Mouse (Mus musculus): Measurements from ENCODE around the gene Kctd21. TPM values are rescaled to one million over a fixed set of nuclear protein-coding genes. Genes with fewer than 3 reads are reported as not detected.

Gene Kctd21
- total and polyA plus RNA-seq, 2 experiments from 2014 or later: 3.1 to 6.1 TPM

DNA sequence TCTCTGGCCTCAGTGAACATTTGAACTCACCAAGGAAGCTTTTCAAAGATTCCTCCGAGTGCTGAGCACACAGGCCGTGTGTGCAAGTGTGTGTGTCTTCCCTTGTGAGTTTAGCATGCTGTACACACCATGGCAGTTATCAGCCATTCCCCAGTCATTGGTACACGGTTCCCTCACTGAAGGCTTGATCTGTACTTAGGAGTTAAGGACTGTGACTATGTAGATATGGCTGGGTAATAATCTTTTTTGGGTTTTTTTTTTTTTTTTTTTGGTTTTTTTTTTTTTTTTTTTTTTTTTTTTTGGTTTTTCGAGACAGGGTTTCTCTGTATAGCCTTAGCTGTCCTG, 14.7 kb downstream of the Kctd21 start:
- Histone ChIP-seq H3K4me1 (ENCODE audit: insufficient read depth, low read length) (no peaks in the 10 kb centered on the region), H3K4me3 (ENCODE audit: low read depth, low read length) (no peak overlapping the region), H3K9me3 (ENCODE audit: low read length) (no peaks in the 10 kb centered on the region), H3K27ac (ENCODE audit: low read depth, low read length) (no peak overlapping the region), H3K4me2 (ENCODE audit: low read depth, low read length, poor library complexity, severe bottlenecking) (no peak overlapping the region), H3K9ac (replicated peaks; ENCODE audit: low read length, poor library complexity, severe bottlenecking) (no peak overlapping the region), H3K27me3 (ENCODE audit: insufficient read depth, low read length) (no peaks in the 10 kb centered on the region), H3K36me3 (ENCODE audit: insufficient read depth, low read length) (peaks cover 8% of the 10 kb centered on the region; the same call in 1 of the 2 replicates)
- TF ChIP-seq CTCF (IDR thresholded peaks at IDR 0.05): no peak
- DNase-seq (ENCODE audit: low spot score) (no peak), ATAC-seq (ENCODE audit: low FRiP score) (no peak)
- 76% methylated on average over 3 of the region's 4 CpGs for WGBS

- DNase-seq (ENCODE audit: low spot score) (no peak), ATAC-seq (ENCODE audit: low FRiP score) (no peak)
- Histone ChIP-seq H3K4me1 (ENCODE audit: insufficient read depth, low read length) (no peaks in the 10 kb centered on the region), H3K36me3 (ENCODE audit: insufficient read depth, low read length) (peaks cover 8% of the 10 kb centered on the region; the same call in 1 of the 2 replicates), H3K9me3 (ENCODE audit: low read length) (no peaks in the 10 kb centered on the region), H3K4me3 (ENCODE audit: low read depth, low read length) (no peak overlapping the region), H3K27ac (ENCODE audit: low read depth, low read length) (no peak overlapping the region), H3K27me3 (ENCODE audit: insufficient read depth, low read length) (no peaks in the 10 kb centered on the region), H3K9ac (replicated peaks; ENCODE audit: low read length, poor library complexity, severe bottlenecking) (no peak overlapping the region), H3K4me2 (ENCODE audit: low read depth, low read length, poor library complexity, severe bottlenecking) (no peak overlapping the region)
- no peak for TF ChIP-seq CTCF (IDR thresholded peaks at IDR 0.05)
- 97% methylated on average over 15 of the region's 15 CpGs for WGBS
Observed at GRCm38 (mm10) chr7:97347464-97347863, 15.3 kb downstream of the Kctd21 start.

DNA sequence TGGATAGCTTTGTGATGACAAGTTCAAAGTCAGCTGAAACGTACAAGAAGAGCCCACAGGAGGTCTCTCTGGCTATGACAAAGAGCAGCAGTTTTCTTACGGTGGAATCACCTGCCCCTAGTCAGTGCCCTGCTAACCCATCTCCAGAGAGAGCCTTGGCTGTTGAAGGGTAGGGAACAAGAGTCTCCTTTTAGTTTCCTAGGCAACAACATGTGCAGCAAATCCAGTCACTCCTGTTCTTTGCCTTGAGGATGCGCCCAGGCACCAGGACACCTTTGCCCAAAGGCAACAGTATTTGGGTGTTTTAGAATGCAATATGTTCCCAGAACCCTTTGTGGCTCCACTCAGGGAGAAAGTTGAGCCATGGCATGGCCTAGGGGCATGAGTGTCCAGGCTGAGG, 16.2 kb downstream of the Kctd21 start:
- no peak overlapping the region for H3K9ac ChIP-seq (replicated peaks; ENCODE audit: low read length, poor library complexity, severe bottlenecking)
- DNase-seq (ENCODE audit: low spot score): no peak
- ATAC-seq (ENCODE audit: low FRiP score): no peak
- no peaks in the 10 kb centered on the region for H3K27me3 ChIP-seq (ENCODE audit: insufficient read depth, low read length)
- no peaks in the 10 kb centered on the region for H3K4me1 ChIP-seq (ENCODE audit: insufficient read depth, low read length)
- H3K4me3 ChIP-seq (ENCODE audit: low read depth, low read length): no peak overlapping the region
- no peak overlapping the region for H3K4me2 ChIP-seq (ENCODE audit: low read depth, low read length, poor library complexity, severe bottlenecking)
- no peak overlapping the region for H3K27ac ChIP-seq (ENCODE audit: low read depth, low read length)
- 82% methylated on average over 3 of the region's 3 CpGs for WGBS
- no peaks in the 10 kb centered on the region for H3K9me3 ChIP-seq (ENCODE audit: low read length)
- TF ChIP-seq CTCF (IDR thresholded peaks at IDR 0.05): no peak
- peaks cover 8% of the 10 kb centered on the region; the same call in 1 of the 2 replicates for H3K36me3 ChIP-seq (ENCODE audit: insufficient read depth, low read length)

- Histone ChIP-seq H3K9ac (replicated peaks; ENCODE audit: low read length, poor library complexity, severe bottlenecking) (no peak overlapping the region), H3K27me3 (ENCODE audit: insufficient read depth, low read length) (no peaks in the 10 kb centered on the region), H3K9me3 (ENCODE audit: low read length) (no peaks in the 10 kb centered on the region), H3K36me3 (ENCODE audit: insufficient read depth, low read length) (peaks cover 8% of the 10 kb centered on the region; the same call in 1 of the 2 replicates), H3K4me1 (ENCODE audit: insufficient read depth, low read length) (no peaks in the 10 kb centered on the region), H3K4me3 (ENCODE audit: low read depth, low read length) (no peak overlapping the region), H3K27ac (ENCODE audit: low read depth, low read length) (no peak overlapping the region), H3K4me2 (ENCODE audit: low read depth, low read length, poor library complexity, severe bottlenecking) (no peak overlapping the region)
- TF ChIP-seq CTCF (IDR thresholded peaks at IDR 0.05): no peak
- 84% methylated on average over 5 of the region's 5 CpGs for WGBS
- ATAC-seq (ENCODE audit: low FRiP score) (no peak), DNase-seq (ENCODE audit: low spot score) (no peak)
Observed at GRCm38 (mm10) chr7:97348836-97349235, 16.7 kb downstream of the Kctd21 start.

DNA sequence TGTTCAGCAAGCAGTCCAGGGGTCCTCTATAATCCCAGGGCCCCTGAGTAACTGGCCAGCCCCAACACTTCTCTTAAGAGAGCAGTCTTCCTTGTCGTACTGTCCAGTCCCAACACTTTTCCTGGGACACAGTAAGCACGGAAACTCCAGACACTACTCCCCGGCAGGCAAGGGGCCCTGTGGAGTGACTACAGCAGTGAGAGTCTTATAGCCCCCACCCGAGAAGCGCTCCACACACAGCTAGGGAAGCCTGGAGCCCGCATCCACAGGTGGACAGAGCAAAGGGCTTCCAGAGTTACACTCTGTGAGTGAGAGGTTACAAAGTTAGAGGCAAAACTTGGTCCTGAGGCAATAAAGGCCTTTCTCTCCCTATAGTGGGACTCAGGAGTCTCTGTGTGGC, 17.3 kb downstream of the Kctd21 start:
- H3K4me3 ChIP-seq (ENCODE audit: low read depth, low read length): no peak overlapping the region
- WGBS: 86% methylated on average over 6 of the region's 6 CpGs
- TF ChIP-seq CTCF (IDR thresholded peaks at IDR 0.05): no peak
- peaks cover 8% of the 10 kb centered on the region; the same call in 1 of the 2 replicates for H3K36me3 ChIP-seq (ENCODE audit: insufficient read depth, low read length)
- no peak overlapping the region for H3K27ac ChIP-seq (ENCODE audit: low read depth, low read length)
- H3K9me3 ChIP-seq (ENCODE audit: low read length): no peaks in the 10 kb centered on the region
- no peaks in the 10 kb centered on the region for H3K4me1 ChIP-seq (ENCODE audit: insufficient read depth, low read length)
- H3K4me2 ChIP-seq (ENCODE audit: low read depth, low read length, poor library complexity, severe bottlenecking): no peak overlapping the region
- ATAC-seq (ENCODE audit: low FRiP score) (no peak), DNase-seq (ENCODE audit: low spot score) (no peak)
- H3K27me3 ChIP-seq (ENCODE audit: insufficient read depth, low read length): no peaks in the 10 kb centered on the region
- H3K9ac ChIP-seq (replicated peaks; ENCODE audit: low read length, poor library complexity, severe bottlenecking): no peak overlapping the region

DNA sequence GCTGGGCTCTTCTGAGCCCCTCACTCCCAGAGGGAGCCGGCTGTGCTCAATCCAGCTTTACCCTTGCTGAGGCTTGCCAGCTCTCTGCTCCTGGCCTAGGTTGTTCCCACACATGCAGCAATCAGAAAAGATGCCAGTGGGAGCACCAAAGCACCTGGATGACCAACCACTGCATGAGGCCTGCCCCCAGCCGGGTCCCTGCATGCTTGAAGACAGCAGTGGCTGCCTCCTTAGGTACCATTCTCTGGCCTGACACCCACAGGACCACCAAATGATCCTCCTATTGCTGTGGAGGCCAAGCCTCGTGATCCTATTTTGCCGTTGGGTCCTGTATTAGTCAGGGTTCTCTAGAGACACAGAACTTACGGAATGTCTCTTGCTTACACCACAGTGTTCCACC, 18.8 kb downstream of the Kctd21 start:
- no peak overlapping the region for H3K4me2 ChIP-seq (ENCODE audit: low read depth, low read length, poor library complexity, severe bottlenecking)
- no peaks in the 10 kb centered on the region for H3K9me3 ChIP-seq (ENCODE audit: low read length)
- no peaks in the 10 kb centered on the region for H3K27me3 ChIP-seq (ENCODE audit: insufficient read depth, low read length)
- H3K9ac ChIP-seq (replicated peaks; ENCODE audit: low read length, poor library complexity, severe bottlenecking): no peak overlapping the region
- 75% methylated on average over 5 of the region's 5 CpGs for WGBS
- DNase-seq (ENCODE audit: low spot score): no peak
- no peak overlapping the region for H3K4me3 ChIP-seq (ENCODE audit: low read depth, low read length)
- no peak for ATAC-seq (ENCODE audit: low FRiP score)
- H3K4me1 ChIP-seq (ENCODE audit: insufficient read depth, low read length): no peaks in the 10 kb centered on the region
- peaks cover 8% of the 10 kb centered on the region; the same call in 1 of the 2 replicates for H3K36me3 ChIP-seq (ENCODE audit: insufficient read depth, low read length)
- H3K27ac ChIP-seq (ENCODE audit: low read depth, low read length): no peak overlapping the region
- TF ChIP-seq CTCF (IDR thresholded peaks at IDR 0.05): no peak
